Mouse (Mus musculus): ENCODE results near the gene Sfmbt2. TPM values are rescaled to one million over a fixed set of nuclear protein-coding genes. Genes with fewer than 3 reads are reported as not detected.

The Sfmbt2 gene
- polyA plus RNA-seq, 1 experiment from 2014 or later = 2.2 TPM

MicroRNAs encoded within 50 kb of the gene (microRNA counts, 519-probe panel; counts per million panel counts)
- microRNA mmu-miR-297a+mmu-miR-466f+mmu-miR-669b (1,610 counts per million, percentile 22 among the panel's probes with 10 or more counts), microRNA mmu-miR-297b-3p (not detected), microRNA mmu-miR-297b-5p (not detected), microRNA mmu-miR-297c (2,059 counts per million, percentile 41 among the panel's probes with 10 or more counts), microRNA mmu-miR-466a-3p+mmu-miR-466b-3-3p (2,989 counts per million, percentile 68 among the panel's probes with 10 or more counts), microRNA mmu-miR-466a-5p+mmu-miR-466e-5p (1,777 counts per million, percentile 29 among the panel's probes with 10 or more counts), microRNA mmu-miR-466c-5p (1,937 counts per million, percentile 37 among the panel's probes with 10 or more counts), microRNA mmu-miR-466d-3p (2,386 counts per million, percentile 51 among the panel's probes with 10 or more counts), microRNA mmu-miR-466d-5p (1,629 counts per million, percentile 24 among the panel's probes with 10 or more counts), microRNA mmu-miR-466f-5p (not detected), microRNA mmu-miR-466g (2,874 counts per million, percentile 66 among the panel's probes with 10 or more counts), microRNA mmu-miR-466h (1,180 counts per million, percentile 8 among the panel's probes with 10 or more counts), microRNA mmu-miR-466l (2,046 counts per million, percentile 41 among the panel's probes with 10 or more counts), microRNA mmu-miR-467a (2,361 counts per million, percentile 50 among the panel's probes with 10 or more counts), microRNA mmu-miR-467b (1,610 counts per million, percentile 22 among the panel's probes with 10 or more counts), microRNA mmu-miR-467c (2,213 counts per million, percentile 46 among the panel's probes with 10 or more counts), microRNA mmu-miR-467d (not detected), microRNA mmu-miR-467e (2,219 counts per million, percentile 47 among the panel's probes with 10 or more counts), microRNA mmu-miR-669a (2,880 counts per million, percentile 66 among the panel's probes with 10 or more counts), microRNA mmu-miR-669e (956 counts per million, percentile 5 among the panel's probes with 10 or more counts), microRNA mmu-miR-669f (3,297 counts per million, percentile 76 among the panel's probes with 10 or more counts), microRNA mmu-miR-669g (not detected), microRNA mmu-miR-669h-5p (not detected), microRNA mmu-miR-669i (1,482 counts per million, percentile 16 among the panel's probes with 10 or more counts), microRNA mmu-miR-669j (2,104 counts per million, percentile 42 among the panel's probes with 10 or more counts), microRNA mmu-miR-669m (738 counts per million, percentile 3 among the panel's probes with 10 or more counts), microRNA mmu-miR-669o (2,226 counts per million, percentile 47 among the panel's probes with 10 or more counts)

Small RNA genes lying within 50 kb of the gene (microRNA-seq; reads per million reads assigned to microRNA genes)
- gene Gm22051 = not detected
- 0.50 reads per million for gene Gm22072
- not detected for gene Gm22091
- not detected for gene Gm22166
- 0.66 reads per million for gene Gm22239
- not detected for gene Gm22626
- not detected for gene Gm22635
- not detected for gene Gm22677
- not detected for gene Gm22678
- not detected for gene Gm22775
- 1.3 reads per million for gene Gm22925
- gene Gm23108 = not detected
- gene Gm23288 = not detected
- gene Gm23542 = not detected
- gene Gm23569 = not detected
- gene Gm23571 = not detected
- not detected for gene Gm23578
- gene Gm23651 = not detected
- not detected for gene Gm23988
- gene Gm24028 = not detected
- gene Gm24167 = not detected
- gene Gm24315 = not detected
- gene Gm24342 = not detected
- gene Gm24488 = not detected
- gene Gm24640 = not detected
- gene Gm24673 = not detected
- not detected for gene Gm24761
- gene Gm24806 = not detected
- gene Gm25022 = not detected
- not detected for gene Gm25158
- gene Gm25263 = not detected
- gene Gm25285 = not detected
- not detected for gene Gm25316
- not detected for gene Gm25451
- gene Gm25673 = not detected
- gene Gm25680 = not detected
- not detected for gene Gm25701
- gene Gm25753 = not detected
- gene Gm25943 = not detected
- not detected for gene Gm26060
- not detected for gene Gm26073
- not detected for gene Gm26092
- not detected for gene Gm26156
- not detected for gene Gm26229
- not detected for gene Gm26398
- gene Gm26426 = not detected
- not detected for gene Gm26431
- gene Gm26491 = not detected
- gene Mir297a-2 = 2.6 reads per million, percentile 14 among the genes with 10 or more reads in this experiment
- not detected for gene Mir297a-3
- not detected for gene Mir297a-4
- gene Mir297b = not detected
- gene Mir297c = not detected
- 0.50 reads per million for gene Mir466
- not detected for gene Mir466b-1
- not detected for gene Mir466b-2
- 0.66 reads per million for gene Mir466b-3
- gene Mir466b-4 = not detected
- gene Mir466b-5 = not detected
- not detected for gene Mir466b-6
- gene Mir466b-7 = not detected
- not detected for gene Mir466b-8
- not detected for gene Mir466c-1
- not detected for gene Mir466c-2
- gene Mir466d = not detected
- not detected for gene Mir466e
- gene Mir466f-1 = not detected
- gene Mir466f-2 = not detected
- not detected for gene Mir466f-3
- gene Mir466g = not detected
- gene Mir466h = not detected
- not detected for gene Mir466l
- gene Mir466m = not detected
- 15.7 reads per million, percentile 36 among the genes with 10 or more reads in this experiment for gene Mir466n
- gene Mir466o = not detected
- gene Mir466p = not detected
- not detected for gene Mir467a-1
- not detected for gene Mir467a-10
- gene Mir467a-2 = not detected
- not detected for gene Mir467a-3
- not detected for gene Mir467a-4
- not detected for gene Mir467a-5
- not detected for gene Mir467a-6
- not detected for gene Mir467a-7
- gene Mir467a-8 = not detected
- gene Mir467a-9 = not detected
- 2.6 reads per million, percentile 14 among the genes with 10 or more reads in this experiment for gene Mir467b
- gene Mir467c = 1,394 reads per million, percentile 79 among the genes with 10 or more reads in this experiment
- 1,975 reads per million, percentile 83 among the genes with 10 or more reads in this experiment for gene Mir467d
- gene Mir467e = 1,871 reads per million, percentile 82 among the genes with 10 or more reads in this experiment
- gene Mir669a-1 = not detected
- not detected for gene Mir669a-10
- gene Mir669a-11 = not detected
- gene Mir669a-12 = not detected
- gene Mir669a-2 = not detected
- gene Mir669a-3 = not detected
- gene Mir669a-4 = not detected
- gene Mir669a-5 = not detected
- not detected for gene Mir669a-6
- not detected for gene Mir669a-7
- not detected for gene Mir669a-8
- not detected for gene Mir669a-9
- not detected for gene Mir669b
- 167 reads per million, percentile 60 among the genes with 10 or more reads in this experiment for gene Mir669c
- gene Mir669d = not detected
- not detected for gene Mir669d-2
- gene Mir669e = 22.2 reads per million, percentile 40 among the genes with 10 or more reads in this experiment
- 2.0 reads per million, percentile 7 among the genes with 10 or more reads in this experiment for gene Mir669f
- gene Mir669g = not detected
- 6.5 reads per million, percentile 28 among the genes with 10 or more reads in this experiment for gene Mir669h
- gene Mir669i = not detected
- gene Mir669j = not detected
- gene Mir669k = not detected
- 398 reads per million, percentile 69 among the genes with 10 or more reads in this experiment for gene Mir669l
- not detected for gene Mir669m-1
- gene Mir669m-2 = not detected
- 509 reads per million, percentile 71 among the genes with 10 or more reads in this experiment for gene Mir669o
- not detected for gene Mir669p-1
- gene Mir669p-2 = not detected

Other genes starting within 250 kb of the Sfmbt2 start
- 19.6 and 20.3 TPM in 2 replicates for gene Itih2, start 239.1 kb upstream of the Sfmbt2 start, polyA plus RNA-seq (2015; fragmentation: Nextera tagmentation; extraction: Ambion mirVana)
- 30.0 and 35.2 TPM in 2 replicates for gene Itih5, start 216.9 kb upstream of the Sfmbt2 start, polyA plus RNA-seq (2015; fragmentation: Nextera tagmentation; extraction: Ambion mirVana)